Mouse (Mus musculus): ENCODE results near the gene Zfp385a. TPM values are rescaled to one million over a fixed set of nuclear protein-coding genes. Genes with fewer than 3 reads are reported as not detected.

Zfp385a gene
- polyA plus RNA-seq, 1 experiment from 2014 or later, result 24.8 TPM

DNA sequence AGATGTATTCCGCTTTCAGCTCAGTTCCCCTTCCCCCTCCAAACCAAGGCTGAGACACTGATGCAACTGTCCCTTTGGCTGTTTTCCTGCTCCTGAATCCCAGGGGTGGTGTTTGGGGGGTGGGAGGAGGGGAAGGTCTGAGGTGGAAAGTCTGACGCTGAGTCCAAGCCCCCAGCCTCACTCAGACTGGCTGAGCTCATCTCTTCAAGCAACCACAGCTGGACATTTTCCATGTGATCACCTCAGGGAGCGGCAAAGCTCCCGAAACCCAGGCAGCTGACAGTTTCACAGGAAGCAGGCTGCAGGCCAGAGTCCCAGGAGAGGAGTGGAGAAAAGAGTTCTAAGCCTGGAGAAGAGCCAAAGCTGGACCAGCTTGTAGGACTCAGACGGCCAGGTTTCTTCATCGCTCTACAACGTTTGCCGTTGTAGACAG, 37.0 kb upstream of the Zfp385a start:
- H3K9me3 ChIP-seq (ENCODE audit: control insufficient read depth, low read length), result no peaks in the 10 kb centered on the region
- DNase-seq (ENCODE audit: low spot score) (no peak), ATAC-seq (replicated peaks; ENCODE audit: low FRiP score) (no peak)
- no peak overlapping the region for H3K27ac ChIP-seq (ENCODE audit: low read depth, low read length)
- H3K36me3 ChIP-seq (ENCODE audit: control insufficient read depth, insufficient read depth, low read length), result no peaks in the 10 kb centered on the region
- H3K4me1 ChIP-seq (replicated peaks; ENCODE audit: control insufficient read depth, insufficient read depth, low read length), result no peaks in the 10 kb centered on the region
- H3K4me2 ChIP-seq, result no peak overlapping the region
- H3K27me3 ChIP-seq (replicated peaks; ENCODE audit: control insufficient read depth, insufficient read depth, low read length), result no peaks in the 10 kb centered on the region
- H3K4me3 ChIP-seq (ENCODE audit: low read depth, low read length), result no peak overlapping the region
- H3K9ac ChIP-seq (ENCODE audit: low read depth, low read length), result no peak overlapping the region
- 71% methylated on average over 8 of the region's 8 CpGs for WGBS

DNA sequence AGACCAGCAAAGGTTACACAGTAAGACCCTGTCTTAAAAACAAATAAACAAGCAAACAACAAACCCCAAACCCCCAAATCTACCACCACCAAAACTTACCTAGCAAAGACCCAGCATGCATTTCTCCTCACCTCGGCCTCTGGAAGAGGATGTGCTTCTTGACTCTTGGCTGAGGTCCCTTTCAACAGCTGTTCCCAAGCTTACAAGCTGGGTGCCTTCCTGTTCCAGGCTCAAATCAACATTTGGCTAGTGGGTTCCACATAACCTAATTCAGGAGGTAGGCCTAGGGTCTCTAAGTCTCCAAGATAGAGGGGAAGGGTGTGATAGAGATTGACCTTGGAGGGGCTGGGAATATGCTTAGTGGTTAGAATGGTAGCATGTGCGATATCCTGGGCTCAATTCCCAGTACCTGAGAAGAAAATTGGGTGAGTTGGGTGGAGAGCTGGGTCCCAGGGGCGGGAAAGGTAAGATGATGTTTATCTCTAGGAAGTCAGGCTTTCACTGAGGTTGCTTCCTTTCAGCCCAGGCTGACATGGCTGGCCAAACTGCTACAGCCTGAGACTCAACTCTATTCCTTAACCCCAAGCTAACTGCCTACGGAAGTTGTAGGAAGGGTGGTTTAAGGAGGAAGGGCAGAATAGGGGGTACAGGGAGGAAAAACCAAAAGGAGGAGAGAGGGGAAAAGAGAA, 35.4 kb upstream of the Zfp385a start:
- DNase-seq (ENCODE audit: low spot score) (no peak), ATAC-seq (replicated peaks; ENCODE audit: low FRiP score) (no peak)
- H3K27me3 ChIP-seq (replicated peaks; ENCODE audit: control insufficient read depth, insufficient read depth, low read length), result no peaks in the 10 kb centered on the region
- H3K36me3 ChIP-seq (ENCODE audit: control insufficient read depth, insufficient read depth, low read length), result no peaks in the 10 kb centered on the region
- no peak overlapping the region for H3K4me2 ChIP-seq
- H3K4me3 ChIP-seq (ENCODE audit: low read depth, low read length), result no peak overlapping the region
- H3K27ac ChIP-seq (ENCODE audit: low read depth, low read length), result no peak overlapping the region
- 67% methylated on average over 4 of the region's 4 CpGs for WGBS
- 0 out of 2 replicates have a peak, but pooled peaks cover 3% of the 10 kb centered on the region for H3K4me1 ChIP-seq (replicated peaks; ENCODE audit: control insufficient read depth, insufficient read depth, low read length)
- no peaks in the 10 kb centered on the region for H3K9me3 ChIP-seq (ENCODE audit: control insufficient read depth, low read length)
- H3K9ac ChIP-seq (ENCODE audit: low read depth, low read length), result no peak overlapping the region

DNA sequence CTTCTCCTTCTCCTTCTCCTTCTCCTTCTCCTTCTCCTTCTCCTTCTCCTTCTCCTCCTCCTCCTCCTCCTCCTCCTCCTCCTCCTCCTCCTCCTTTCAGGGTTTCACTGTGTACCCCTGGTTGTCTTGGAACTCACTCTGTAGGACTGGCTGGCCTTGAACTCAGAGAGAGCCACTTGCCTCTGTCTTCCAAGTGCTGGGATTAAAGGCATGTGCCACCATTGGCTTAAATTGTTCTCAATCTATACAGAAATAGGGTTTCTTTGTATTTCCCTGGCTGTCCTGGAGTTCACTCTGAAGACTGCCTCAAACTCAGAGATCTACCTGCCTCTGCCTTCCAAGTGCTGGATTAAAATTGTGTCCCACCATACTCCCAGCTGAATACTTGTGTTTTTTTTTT, 32.6 kb upstream of the Zfp385a start:
- no peaks in the 10 kb centered on the region for H3K27me3 ChIP-seq (replicated peaks; ENCODE audit: control insufficient read depth, insufficient read depth, low read length)
- no peaks in the 10 kb centered on the region for H3K36me3 ChIP-seq (ENCODE audit: control insufficient read depth, insufficient read depth, low read length)
- H3K4me2 ChIP-seq, result no peak overlapping the region
- H3K4me3 ChIP-seq (ENCODE audit: low read depth, low read length), result no peak overlapping the region
- no peaks in the 10 kb centered on the region for H3K9me3 ChIP-seq (ENCODE audit: control insufficient read depth, low read length)
- no peak overlapping the region for H3K27ac ChIP-seq (ENCODE audit: low read depth, low read length)
- no peak for DNase-seq (ENCODE audit: low spot score)
- H3K4me1 ChIP-seq (replicated peaks; ENCODE audit: control insufficient read depth, insufficient read depth, low read length), result peaks cover 3% of the 10 kb centered on the region; the same call in 1 of the 2 replicates
- no peak for ATAC-seq (replicated peaks; ENCODE audit: low FRiP score)
- H3K9ac ChIP-seq (ENCODE audit: low read depth, low read length), result no peak overlapping the region

DNA sequence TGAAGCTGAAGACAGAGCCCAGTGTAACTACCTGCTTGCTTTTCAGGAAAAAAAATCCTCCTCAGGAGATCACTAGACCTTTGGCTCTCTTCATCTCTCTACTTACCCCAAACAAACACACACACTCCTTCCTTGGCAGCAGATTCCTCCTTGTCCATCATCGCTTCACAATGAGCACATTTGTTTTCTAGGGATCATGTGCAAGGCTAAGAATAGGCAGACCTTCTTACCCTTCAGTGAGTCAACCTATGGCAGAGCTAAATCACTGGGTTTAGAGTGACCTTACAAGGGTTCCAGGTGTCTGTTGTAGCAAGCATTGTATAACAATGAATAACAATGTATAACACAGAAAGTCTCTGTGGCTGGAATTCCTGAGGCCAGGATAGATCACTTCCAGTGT, 31.8 kb upstream of the Zfp385a start:
- no peaks in the 10 kb centered on the region for H3K9me3 ChIP-seq (ENCODE audit: control insufficient read depth, low read length)
- 84% methylated on average over 1 of the region's 1 CpGs for WGBS
- no peak overlapping the region for H3K9ac ChIP-seq (ENCODE audit: low read depth, low read length)
- DNase-seq (ENCODE audit: low spot score), result no peak
- H3K36me3 ChIP-seq (ENCODE audit: control insufficient read depth, insufficient read depth, low read length), result no peaks in the 10 kb centered on the region
- H3K4me2 ChIP-seq, result no peak overlapping the region
- H3K27me3 ChIP-seq (replicated peaks; ENCODE audit: control insufficient read depth, insufficient read depth, low read length), result no peaks in the 10 kb centered on the region
- H3K4me3 ChIP-seq (ENCODE audit: low read depth, low read length), result no peak overlapping the region
- peaks cover 10% of the 10 kb centered on the region for H3K4me1 ChIP-seq (replicated peaks; ENCODE audit: control insufficient read depth, insufficient read depth, low read length)
- no peak overlapping the region for H3K27ac ChIP-seq (ENCODE audit: low read depth, low read length)
- ATAC-seq (replicated peaks; ENCODE audit: low FRiP score), result no peak

DNA sequence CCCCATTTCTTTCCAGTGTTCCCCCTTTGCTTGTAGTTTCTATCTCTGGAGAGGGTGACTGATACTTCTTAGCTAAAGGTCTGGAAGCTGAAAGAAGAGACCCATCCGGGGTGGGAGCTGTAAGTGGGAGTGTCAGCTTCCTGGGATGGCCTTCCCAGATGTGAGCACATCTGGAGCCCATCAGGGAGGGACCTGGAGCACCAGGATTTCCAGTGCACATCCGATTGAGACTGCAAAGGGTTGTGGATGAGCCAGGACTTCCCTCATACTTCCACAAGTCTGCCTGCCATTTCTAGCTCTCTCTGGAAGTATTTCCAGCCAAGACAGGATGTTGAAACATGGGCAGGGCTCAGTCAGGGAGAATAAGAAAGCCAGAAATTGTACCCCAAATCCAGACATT, 31.3 kb upstream of the Zfp385a start:
- peaks cover 10% of the 10 kb centered on the region for H3K4me1 ChIP-seq (replicated peaks; ENCODE audit: control insufficient read depth, insufficient read depth, low read length)
- H3K36me3 ChIP-seq (ENCODE audit: control insufficient read depth, insufficient read depth, low read length), result no peaks in the 10 kb centered on the region
- H3K9me3 ChIP-seq (ENCODE audit: control insufficient read depth, low read length), result no peaks in the 10 kb centered on the region
- H3K27ac ChIP-seq (ENCODE audit: low read depth, low read length), result no peak overlapping the region
- no peak overlapping the region for H3K9ac ChIP-seq (ENCODE audit: low read depth, low read length)
- 28% methylated on average over 2 of the region's 2 CpGs for WGBS
- H3K27me3 ChIP-seq (replicated peaks; ENCODE audit: control insufficient read depth, insufficient read depth, low read length), result no peaks in the 10 kb centered on the region
- ATAC-seq (replicated peaks; ENCODE audit: low FRiP score) (no peak), DNase-seq (ENCODE audit: low spot score) (no peak)
- H3K4me2 ChIP-seq, result no peak overlapping the region
- no peak overlapping the region for H3K4me3 ChIP-seq (ENCODE audit: low read depth, low read length)

DNA sequence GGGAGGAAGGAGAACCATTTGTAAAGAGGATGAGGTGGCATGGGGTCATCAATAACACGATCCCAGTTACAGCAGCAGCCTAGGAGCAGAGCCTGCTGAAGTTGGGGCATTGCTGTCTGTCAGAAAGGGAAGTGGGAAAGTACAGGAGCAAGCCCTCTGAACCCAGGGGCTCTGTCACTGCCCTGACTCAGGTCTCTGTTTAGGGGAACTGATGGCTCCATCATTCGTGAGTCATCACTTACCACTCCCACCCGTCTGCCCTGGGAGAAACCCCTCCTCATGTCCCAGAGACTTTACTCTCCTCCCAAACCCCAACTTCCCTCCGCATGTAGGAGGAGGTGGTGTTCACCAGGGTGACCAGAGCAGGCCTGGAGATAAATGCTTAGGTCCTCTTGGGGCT, 30.6 kb upstream of the Zfp385a start:
- Histone ChIP-seq H3K9ac (ENCODE audit: low read depth, low read length) (no peak overlapping the region), H3K36me3 (ENCODE audit: control insufficient read depth, insufficient read depth, low read length) (no peaks in the 10 kb centered on the region), H3K27me3 (replicated peaks; ENCODE audit: control insufficient read depth, insufficient read depth, low read length) (no peaks in the 10 kb centered on the region), H3K4me2 (no peak overlapping the region), H3K27ac (ENCODE audit: low read depth, low read length) (no peak overlapping the region), H3K4me3 (ENCODE audit: low read depth, low read length) (no peak overlapping the region), H3K4me1 (replicated peaks; ENCODE audit: control insufficient read depth, insufficient read depth, low read length) (peaks cover 10% of the 10 kb centered on the region), H3K9me3 (ENCODE audit: control insufficient read depth, low read length) (no peaks in the 10 kb centered on the region)
- WGBS, result 12% methylated on average over 4 of the region's 4 CpGs
- ATAC-seq (replicated peaks; ENCODE audit: low FRiP score) (no peak), DNase-seq (ENCODE audit: low spot score) (no peak)

DNA sequence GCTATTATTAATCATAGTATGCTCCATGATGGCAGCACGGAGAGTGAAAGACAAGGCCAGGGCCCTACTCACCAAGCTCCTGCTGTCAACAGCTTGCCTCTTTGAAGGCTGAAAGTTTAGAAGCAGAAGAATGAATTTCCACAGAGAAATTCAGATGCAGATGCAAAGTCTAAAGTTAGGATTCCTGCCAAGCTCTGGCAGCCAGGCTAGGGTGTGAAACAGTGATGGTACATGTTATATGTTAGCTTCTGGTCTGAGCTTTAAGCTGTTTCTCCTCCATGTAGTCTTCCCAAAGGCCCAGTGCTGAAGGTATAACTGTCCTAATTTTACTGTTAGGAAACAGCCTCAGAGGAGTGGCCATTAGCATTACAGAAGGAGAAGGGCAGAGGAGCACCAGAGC, 29.2 kb upstream of the Zfp385a start:
- H3K36me3 ChIP-seq (ENCODE audit: control insufficient read depth, insufficient read depth, low read length), result no peaks in the 10 kb centered on the region
- H3K4me3 ChIP-seq (ENCODE audit: low read depth, low read length), result no peak overlapping the region
- ATAC-seq (replicated peaks; ENCODE audit: low FRiP score) (no peak), DNase-seq (ENCODE audit: low spot score) (no peak)
- no peak overlapping the region for H3K27ac ChIP-seq (ENCODE audit: low read depth, low read length)
- 70% methylated on average over 1 of the region's 1 CpGs for WGBS
- H3K27me3 ChIP-seq (replicated peaks; ENCODE audit: control insufficient read depth, insufficient read depth, low read length), result no peaks in the 10 kb centered on the region
- H3K4me2 ChIP-seq, result no peak overlapping the region
- H3K4me1 ChIP-seq (replicated peaks; ENCODE audit: control insufficient read depth, insufficient read depth, low read length), result peaks cover 21% of the 10 kb centered on the region
- no peak overlapping the region for H3K9ac ChIP-seq (ENCODE audit: low read depth, low read length)
- no peaks in the 10 kb centered on the region for H3K9me3 ChIP-seq (ENCODE audit: control insufficient read depth, low read length)

DNA sequence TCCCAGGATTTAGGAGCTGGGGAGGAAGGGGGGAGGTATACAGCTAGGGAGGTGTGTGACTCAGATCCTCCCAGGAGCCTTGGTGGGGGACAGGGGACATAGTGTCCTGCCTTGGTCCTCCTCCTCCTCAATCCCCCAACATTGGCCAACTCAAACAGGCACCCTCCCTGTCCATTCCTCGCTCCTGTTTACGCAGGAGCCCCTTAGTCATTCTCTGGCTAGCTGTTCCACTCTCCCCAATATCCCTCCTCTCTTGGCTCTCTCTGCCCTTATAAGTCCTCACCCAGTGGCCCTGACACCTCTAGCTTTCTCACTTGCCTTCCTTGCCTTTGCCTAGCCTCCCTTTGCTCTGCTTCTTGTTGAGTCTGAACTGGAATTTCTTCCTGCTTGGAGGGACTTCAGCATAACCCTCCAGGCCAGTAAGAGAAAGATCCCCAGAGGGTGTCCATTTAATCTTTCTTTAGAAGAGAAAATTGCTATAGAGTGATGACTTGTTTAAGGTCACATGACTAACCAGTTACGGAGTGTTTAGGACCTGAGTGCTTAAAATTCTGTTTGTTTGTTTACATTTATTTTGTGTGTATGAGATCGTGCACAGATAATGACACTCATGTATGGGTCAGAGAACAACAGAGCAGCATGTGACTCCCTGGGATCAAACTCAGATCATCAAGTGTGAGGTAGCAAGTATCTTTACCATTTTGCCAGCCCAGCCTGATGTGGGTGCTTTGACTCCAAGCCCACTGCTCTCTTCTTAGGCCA, 28.5 kb upstream of the Zfp385a start:
- Histone ChIP-seq H3K4me1 (replicated peaks; ENCODE audit: control insufficient read depth, insufficient read depth, low read length) (peaks cover 28% of the 10 kb centered on the region), H3K9me3 (ENCODE audit: control insufficient read depth, low read length) (no peaks in the 10 kb centered on the region), H3K36me3 (ENCODE audit: control insufficient read depth, insufficient read depth, low read length) (no peaks in the 10 kb centered on the region), H3K4me2 (no peak overlapping the region), H3K27me3 (replicated peaks; ENCODE audit: control insufficient read depth, insufficient read depth, low read length) (no peaks in the 10 kb centered on the region), H3K9ac (ENCODE audit: low read depth, low read length) (no peak overlapping the region), H3K27ac (ENCODE audit: low read depth, low read length) (no peak overlapping the region), H3K4me3 (ENCODE audit: low read depth, low read length) (no peak overlapping the region)
- WGBS, result 76% methylated on average over 4 of the region's 4 CpGs
- DNase-seq (ENCODE audit: low spot score), result no peak
- no peak for ATAC-seq (replicated peaks; ENCODE audit: low FRiP score)

Data from liver, embryonic 11.5 days (tissue).